Mouse (Mus musculus) gastrocnemius, postnatal 4 days (tissue): ENCODE data around the gene Zer1. TPM values are rescaled to one million over a fixed set of nuclear protein-coding genes. Genes with fewer than 3 reads are reported as not detected.

Experiments used
- DNase-seq, 2 experiments: peaks; one replicate each; pipeline ENCODE4 v3.0.0; 2021 to 2022; ENCODE audit warnings: low spot score in 2 of 2, mixed read lengths in 2 of 2
- total RNA-seq, 2 experiments: library from RNA; stranded (reverse); gene quantifications; 2 replicates each; pipeline ENCODE4 v1.2.3; 2021

The Zer1 gene
- total RNA-seq, 2 experiments from 2014 or later: 24.6 to 27.1 TPM

GRCm38 (mm10) chr2:30130156-30130555 lies 5.8 kb upstream of the Zer1 start:
- DNase-seq: no peak

GRCm38 (mm10) chr2:30128789-30129188 lies 4.4 kb upstream of the Zer1 start:
- no peak for DNase-seq

GRCm38 (mm10) chr2:30123729-30124471 lies 485 bp downstream of the Zer1 start:
- no peak for DNase-seq

- no peak for DNase-seq
Observed at GRCm38 (mm10) chr2:30122766-30123165, 1.6 kb downstream of the Zer1 start.

DNA sequence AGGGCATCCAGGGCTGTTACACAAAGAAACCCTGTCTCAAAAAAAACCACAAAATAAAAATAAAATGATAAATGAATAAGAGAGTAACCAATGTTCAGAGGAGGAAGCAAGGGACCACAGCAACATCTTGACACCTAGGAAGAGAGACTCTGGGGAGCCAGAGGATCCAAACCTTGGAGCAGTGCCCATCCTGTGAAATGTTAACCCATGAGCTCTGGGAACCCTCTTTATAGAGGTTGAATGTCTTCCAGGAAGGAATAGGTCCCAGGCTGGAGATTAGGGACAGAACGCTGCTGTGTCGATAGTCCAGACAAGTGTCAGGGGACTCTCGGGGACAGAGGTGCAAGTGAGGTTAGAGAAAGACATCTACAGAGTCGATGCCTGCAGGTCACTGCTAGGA lies 4.1 kb downstream of the Zer1 start:
- DNase-seq: no peak

GRCm38 (mm10) chr2:30119641-30120051 lies 4.7 kb downstream of the Zer1 start:
- no peak for DNase-seq

DNA sequence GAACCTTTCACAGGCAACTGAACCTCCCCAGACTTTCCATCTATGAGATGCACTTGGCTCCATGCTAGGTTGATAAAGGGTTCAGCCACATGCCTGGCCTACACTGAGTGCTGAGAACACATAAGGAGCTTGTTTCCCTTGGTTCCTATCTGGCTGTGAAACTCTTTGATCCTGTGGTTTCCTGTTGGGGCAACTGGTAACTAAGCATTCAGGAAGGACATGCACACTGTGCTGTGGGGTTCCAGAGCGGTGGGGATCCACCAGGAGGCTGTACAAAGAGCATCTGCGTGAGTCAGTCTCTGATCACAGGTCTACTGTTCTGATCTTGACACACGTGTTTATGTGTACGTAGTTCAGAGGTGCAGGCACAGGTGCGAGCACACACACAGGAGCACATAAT lies 11.8 kb downstream of the Zer1 start:
- DNase-seq: no peak

DNA sequence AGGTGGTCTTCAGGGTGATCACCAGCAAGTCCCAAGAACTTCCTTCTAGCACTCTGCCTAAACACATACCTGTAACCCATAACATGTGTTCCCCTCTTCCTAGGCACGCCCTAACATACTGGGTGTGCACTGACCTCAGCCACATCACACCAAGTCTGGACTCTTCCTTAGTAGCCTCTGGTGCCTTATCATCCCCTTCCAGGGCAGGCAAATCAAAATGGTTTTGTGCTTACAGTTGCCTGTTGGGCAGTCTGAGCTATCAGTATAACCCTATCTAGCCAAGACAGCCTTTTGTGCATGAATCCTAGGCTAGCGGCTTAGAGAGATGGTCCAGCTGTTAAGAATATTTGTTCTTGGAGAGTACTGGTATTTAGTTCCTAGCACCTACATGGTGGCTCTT lies 12.9 kb downstream of the Zer1 start:
- no peak for DNase-seq

DNA sequence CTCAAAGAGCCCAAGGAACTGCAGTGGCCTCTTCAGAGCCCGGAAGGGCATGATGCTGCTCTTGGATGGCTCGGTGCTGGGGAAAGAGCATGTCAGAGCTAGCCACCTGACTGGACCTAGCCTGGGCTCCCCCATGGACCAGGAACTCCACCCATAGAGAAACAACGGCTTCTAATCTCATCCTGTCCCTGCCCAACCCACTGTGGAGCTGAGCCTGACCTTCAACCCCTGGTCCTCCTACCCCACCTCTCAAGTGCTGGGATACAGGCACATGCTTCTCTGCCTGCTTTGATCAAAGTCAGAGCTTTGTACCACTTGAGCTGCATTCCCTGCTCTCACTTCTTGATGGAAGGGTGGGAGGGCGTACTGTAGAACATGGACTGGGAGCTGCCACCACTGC lies 16.1 kb downstream of the Zer1 start:
- DNase-seq: no peak

GRCm38 (mm10) chr2:30107646-30108045 lies 16.7 kb downstream of the Zer1 start:
- no peak for DNase-seq

- DNase-seq: no peak
Observed at GRCm38 (mm10) chr2:30106364-30106763, 18.0 kb downstream of the Zer1 start.

DNA sequence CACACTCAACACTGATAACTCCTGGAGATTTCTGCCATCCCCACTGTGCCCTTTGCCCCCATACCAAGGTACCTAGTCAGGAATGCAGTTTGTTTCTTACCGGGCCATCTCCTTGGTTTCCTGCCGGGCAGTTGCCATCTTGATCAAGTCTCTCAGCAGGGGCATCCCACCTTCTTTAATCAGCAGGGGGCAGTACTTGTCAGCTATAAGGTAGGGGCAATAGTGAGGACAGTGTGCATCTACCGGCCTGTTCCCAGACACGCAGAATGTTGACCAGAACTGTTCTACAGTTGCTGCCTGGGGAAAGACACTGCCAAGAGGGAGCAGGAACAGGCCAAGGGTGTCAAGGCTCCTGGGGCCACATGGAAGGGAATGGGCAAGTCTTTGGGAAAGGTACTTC lies 24.2 kb downstream of the Zer1 start:
- DNase-seq: no peak

- peak in 1 of 2 experiments; percentile 61 for DNase-seq
Observed at GRCm38 (mm10) chr2:30095882-30096527, 28.4 kb downstream of the Zer1 start.

DNA sequence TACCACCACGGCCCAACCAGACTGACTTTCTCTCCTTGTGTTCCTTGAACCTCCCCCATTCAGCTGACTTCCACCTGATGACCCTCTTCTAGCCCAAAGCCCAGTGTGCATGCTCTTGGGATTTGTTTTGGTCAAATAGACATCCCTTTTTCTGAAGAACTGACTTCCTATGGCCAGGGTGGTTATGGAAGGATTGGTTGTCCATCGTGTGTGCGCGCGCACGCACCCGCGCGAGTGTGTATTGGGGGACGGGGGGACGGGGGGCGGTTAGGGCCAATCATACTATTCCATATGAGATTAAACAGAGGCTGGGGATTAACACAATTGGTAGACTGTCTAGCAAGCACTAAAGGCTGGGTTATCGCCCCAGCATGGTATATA lies 30.2 kb downstream of the Zer1 start:
- DNase-seq: no peak

- DNase-seq: peak; percentile 74 to 90
Observed at GRCm38 (mm10) chr2:30093471-30094207, 30.7 kb downstream of the Zer1 start, which contains the start of gene Zdhhc12. Gene Zdhhc12 (minus strand): TSS chr2:30093648.

DNA sequence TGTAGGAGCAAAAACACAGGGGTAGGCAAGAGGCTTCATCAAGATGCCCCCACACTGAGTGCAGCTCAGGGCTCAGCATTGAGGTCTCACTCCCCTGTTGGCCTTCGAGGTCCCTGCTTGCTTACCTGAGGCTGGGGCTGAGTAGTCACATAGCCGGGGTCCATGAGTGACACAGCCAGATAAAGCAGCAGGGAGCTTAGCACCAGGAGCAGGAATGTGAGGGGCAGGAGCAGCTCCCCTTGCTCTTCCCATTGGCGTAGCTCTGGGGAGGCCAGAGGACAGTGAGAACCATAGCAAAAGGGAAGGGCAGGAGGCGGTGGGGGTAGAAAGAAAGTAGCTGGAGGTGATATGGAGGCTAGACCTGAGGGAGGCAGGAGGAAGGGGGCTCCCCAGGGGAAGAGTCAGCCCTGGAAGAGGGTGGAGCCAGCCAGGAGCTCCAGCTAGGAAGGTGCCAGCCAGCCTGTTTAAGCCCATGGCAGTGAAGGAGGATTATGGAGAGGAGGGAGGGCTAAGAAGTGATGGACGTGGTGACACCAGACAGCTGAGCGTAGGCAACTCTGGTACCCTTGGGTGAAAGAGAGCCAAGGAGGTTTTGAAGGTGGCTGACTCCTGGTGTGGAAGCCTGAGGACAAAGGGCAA lies 32.0 kb downstream of the Zer1 start:
- no peak for DNase-seq

GRCm38 (mm10) chr2:30091521-30091920 lies 32.9 kb downstream of the Zer1 start:
- no peak for DNase-seq

DNA sequence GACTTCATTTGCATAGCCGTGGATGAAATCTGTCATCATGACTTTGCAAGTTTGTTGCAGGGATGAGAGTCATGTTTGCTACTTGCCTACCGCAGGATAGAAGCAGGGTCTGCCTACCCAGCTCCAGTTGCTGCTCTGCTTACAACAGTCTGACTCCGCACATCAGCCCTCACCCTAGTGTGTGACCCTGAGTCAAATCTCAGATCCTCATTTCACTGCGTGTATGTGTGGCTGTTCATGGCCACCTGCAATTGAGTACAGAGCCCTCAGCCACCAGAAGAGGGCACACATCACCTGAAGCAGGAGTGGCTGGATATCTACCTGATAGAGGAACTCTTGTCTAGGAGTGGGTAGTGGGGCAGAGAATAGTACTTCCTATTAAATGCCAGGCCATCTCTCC lies 37.1 kb downstream of the Zer1 start:
- no peak for DNase-seq

GRCm38 (mm10) chr2:30084632-30085031 lies 39.8 kb downstream of the Zer1 start:
- DNase-seq: no peak

DNA sequence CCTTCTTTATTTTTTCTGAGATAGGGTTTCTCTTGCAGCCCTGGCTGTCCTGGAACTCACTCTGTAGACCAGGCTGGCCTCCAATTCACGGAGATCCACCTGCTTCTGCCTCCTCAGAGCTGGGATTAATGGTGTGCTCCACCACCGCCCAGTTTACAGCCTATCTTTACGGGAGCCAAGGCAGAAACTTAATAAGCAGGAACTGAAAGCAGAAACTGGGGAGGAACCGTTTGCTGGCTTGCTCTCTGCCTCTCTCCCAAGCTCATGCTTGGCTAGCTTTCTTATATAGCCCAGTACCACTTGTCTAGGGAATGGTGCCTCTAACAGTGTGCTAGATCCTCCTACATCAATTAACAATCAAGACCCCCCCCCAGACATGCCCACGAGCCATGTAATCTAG lies 40.3 kb downstream of the Zer1 start:
- no peak for DNase-seq

DNA sequence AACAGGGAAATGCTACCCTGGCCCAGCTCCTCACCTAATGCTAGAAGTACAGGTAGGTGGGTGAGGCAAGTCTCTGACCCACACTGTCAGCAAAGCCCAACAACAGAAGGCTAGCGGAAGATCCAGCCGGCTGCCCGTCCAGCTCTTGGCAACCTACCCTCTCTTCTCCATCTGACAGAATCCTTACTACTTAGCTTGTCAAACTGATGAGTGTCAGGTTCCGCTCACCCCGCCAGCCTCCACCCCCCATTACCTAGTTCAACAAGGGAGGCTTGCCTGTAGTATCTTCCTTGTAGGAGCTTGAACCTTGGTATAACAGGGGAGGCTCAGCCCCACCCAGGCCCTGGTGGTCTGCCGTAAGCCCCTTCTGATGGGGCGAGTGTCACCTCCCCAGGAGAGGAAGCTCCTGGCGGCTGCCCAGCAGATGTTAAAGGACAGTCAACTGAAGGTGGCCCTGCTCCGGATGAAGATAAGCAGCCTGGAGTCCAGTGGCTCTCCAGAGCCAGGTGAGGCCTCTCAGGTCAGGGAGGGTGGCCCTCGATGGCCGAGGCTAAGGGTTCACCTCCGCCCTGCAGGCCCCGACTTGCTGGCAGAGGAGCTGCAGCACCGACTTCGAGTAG lies 44.1 kb downstream of the Zer1 start:
- DNase-seq: no peak
